Mouse (Mus musculus) MEL (cell line): ENCODE measurements around the gene Rapgef4.

Experiments used
- EP300 ChIP-seq, 2 experiments: IDR thresholded peaks; 2 replicates each; pipeline ENCODE4 v1.6.1; 2011; ENCODE audit warnings: improper control_type of control experiment in 2 of 2, low read length in 2 of 2, low read depth in 1 of 2, mild to moderate bottlenecking in 1 of 2
- MAX ChIP-seq: IDR thresholded peaks from 2 replicates; pipeline ENCODE4 v1.6.1; 2011; ENCODE audit warnings: low read length, improper control_type of control experiment

GRCm38 (mm10) chr2:72157561-72157960 is 176.5 kb downstream of the Rapgef4 start:
- TF ChIP-seq EP300 (IDR thresholded peaks at IDR 0.05; ENCODE audit: low read depth in 1 of 2, low read length in 2 of 2), result no peak
- no peak for TF ChIP-seq MAX
